Mouse (Mus musculus) urinary bladder, postnatal 0 days (tissue): ENCODE measurements around the gene Vgll3. TPM values are rescaled to one million over a fixed set of nuclear protein-coding genes. Genes with fewer than 3 reads are reported as not detected.

Experiments
- polyA plus RNA-seq: library from polyadenylated mRNA; unstranded; fragments of >200 nt; fragmentation: Nextera tagmentation; extraction: Ambion mirVana; gene quantifications from 2 replicates; pipeline ENCODE4 v1.2.1, GENCODE M21; 2015

The Vgll3 gene
- 14.7 and 25.6 TPM in 2 replicates for polyA plus RNA-seq

DNA sequence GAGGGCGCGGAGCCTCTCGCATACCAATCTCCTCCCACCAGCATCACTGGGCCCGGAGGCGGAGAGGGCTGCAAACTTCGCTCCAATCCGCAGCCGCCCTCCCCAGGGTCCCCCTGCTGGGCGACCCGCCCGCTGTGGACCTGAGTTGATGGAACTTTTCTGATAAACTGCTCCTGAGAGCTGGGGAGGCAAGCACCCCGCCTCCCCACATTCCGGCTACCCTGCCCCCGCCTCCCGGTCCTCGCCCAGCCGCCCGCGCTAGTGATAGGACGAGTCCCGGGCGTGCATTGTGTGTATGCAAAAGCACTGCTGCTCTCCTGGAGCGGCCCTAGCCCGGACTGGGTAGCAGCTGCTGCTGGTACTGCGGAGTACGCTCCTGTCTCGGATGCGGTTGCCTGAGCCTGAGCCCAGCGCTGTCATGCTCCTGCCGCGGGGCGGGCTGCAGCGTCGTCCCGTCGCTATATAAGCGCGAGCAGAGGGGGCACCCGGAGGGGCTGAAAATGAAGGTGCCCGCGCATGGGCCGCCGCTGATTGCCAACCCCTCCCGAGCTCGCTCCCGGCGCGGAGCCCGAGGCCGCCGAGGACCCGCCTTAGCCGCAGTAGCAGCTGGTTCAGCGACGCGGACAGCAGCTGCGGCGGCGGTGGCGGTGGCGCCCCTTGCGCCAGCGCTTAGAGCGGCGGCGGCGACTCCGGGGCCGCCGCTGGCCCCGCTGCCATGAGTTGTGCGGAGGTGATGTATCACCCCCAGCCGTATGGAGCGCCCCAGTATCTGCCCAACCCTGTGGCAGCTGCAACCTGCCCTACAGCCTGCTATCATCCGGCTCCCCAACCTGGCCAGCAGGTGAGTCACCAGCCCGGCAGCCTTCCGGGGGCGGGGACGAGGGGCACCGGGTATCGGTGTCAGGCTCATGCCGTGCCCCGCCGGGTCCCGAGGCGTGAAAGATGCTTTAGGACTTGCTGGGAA lies at the start of gene Vgll3:
Vgll3 (plus strand) TSS at position 340 of the 964 bp plus-strand sequence.

